Comparison of ENCODE assay signal across 13 mouse cellular contexts in genomic region chr2:94665850-94666249, GRCm38 (mm10).
"Had no signal": no experiment of that assay in that cellular context is flagged by ENCODE, and none has a peak within 500 bp of the region (broad histone marks: within the 10 kb centered on the region; RNA-seq: fewer than 3 reads in every experiment).

No protein-coding gene starts in this region.

- DNase-seq: kidney, postnatal 10 days; kidney, postnatal 4 days; layer of hippocampus, adult 9-11 months; liver; lung, adult 18-20 months; lung, postnatal 10 days; lung, postnatal 36 days; right cerebral cortex, postnatal 14 days; right cerebral cortex, postnatal 4 days; thymus, postnatal 36 days had no signal

- ATAC-seq: liver, embryonic 12.5 days; midbrain, embryonic 13.5 days; midbrain, embryonic 16.5 days had no signal
